Mouse (Mus musculus): ENCODE data around the gene Hdac11. TPM values are rescaled to one million over a fixed set of nuclear protein-coding genes. Genes with fewer than 3 reads are reported as not detected.

Hdac11 gene
- 10 to 100 TPM in 1 of 2 experiments, under 1 TPM in 1; 0.63 to 17.1 TPM for polyA plus RNA-seq (2012; fragmentation: generic; extraction: Trizol)

DNA sequence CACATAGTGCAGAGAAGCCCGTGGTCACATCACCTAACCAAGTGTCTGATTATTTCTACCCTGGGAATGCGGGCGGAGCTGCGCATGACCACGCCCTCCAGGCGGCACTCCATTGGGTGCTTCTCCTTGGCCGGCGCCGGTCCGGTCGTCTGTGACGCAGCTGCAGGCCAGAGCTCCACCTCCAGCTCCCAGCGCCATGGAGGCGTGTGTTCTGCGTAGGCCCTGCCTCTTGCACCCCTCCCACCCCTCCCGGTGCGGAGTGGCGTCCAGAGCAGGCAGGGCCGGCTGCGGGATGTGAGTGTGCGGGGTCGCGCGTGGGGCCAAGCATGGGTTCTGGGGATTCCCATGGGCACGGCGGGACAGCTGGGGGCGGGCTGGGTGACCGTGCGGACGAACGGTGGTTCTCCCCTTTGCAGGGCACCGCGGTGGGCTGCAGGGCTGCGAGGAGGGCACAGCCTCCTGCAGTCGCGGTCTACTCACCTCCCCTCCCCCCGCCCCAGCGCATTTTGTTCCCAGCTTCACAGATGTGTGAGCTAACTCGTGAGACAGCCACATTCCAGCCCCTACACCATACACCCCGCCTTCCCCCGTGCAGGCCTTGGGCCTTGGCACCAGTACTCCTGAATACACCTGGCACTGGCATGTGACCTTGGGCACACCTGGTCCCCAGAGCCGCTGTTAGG is at the start of gene Hdac11:
Hdac11 (plus strand) TSS at position 112 of the 683 bp plus-strand sequence.

DNA sequence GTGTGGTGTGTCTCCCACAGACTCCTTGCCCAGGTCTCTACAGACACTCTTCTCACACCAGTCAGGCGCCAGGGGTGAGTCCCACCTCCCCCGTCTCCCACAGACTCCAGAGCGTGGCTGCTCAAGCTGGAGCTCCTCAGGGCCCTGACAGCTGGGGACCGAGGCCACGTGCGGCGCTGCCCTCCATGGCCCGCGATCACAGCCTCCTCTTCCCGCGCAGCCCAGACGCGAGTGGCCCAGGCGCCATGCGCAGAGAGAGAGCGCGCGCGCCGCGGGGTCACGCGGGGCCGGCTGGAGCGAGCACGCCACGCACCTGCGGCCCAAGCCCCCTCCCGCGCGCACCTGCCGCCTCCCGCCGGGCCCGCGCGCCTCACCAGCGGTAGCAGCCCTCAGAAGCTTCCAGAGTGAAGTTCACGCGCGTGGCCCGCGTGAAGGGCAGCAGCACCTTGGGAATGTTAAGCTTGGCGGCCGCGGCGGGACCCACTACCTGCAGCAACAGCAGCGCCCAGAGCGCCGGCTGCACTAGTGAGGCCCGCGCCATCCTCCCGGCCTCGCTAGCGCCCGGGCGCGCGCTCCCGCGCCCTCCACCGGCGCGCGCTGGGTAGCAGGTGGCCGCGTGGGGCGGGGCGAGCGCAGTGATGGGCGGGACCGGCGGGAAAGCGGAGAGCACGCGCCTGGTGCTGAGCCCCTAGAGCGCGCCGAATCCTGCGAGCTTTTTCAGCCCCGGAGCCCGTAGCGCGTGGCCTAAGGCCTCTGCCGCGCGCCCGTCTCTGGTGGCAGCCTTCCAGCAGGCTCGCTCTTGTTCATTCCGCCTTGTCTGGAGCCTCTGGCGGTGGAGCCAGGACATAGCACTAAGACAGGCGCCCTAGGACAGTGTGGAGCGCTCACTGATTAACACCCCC is 40.0 kb upstream of the Hdac11 start, which contains the start of gene Nup210:
Nup210 (minus strand) TSS at position 586 of the 902 bp plus-strand sequence.

DNA sequence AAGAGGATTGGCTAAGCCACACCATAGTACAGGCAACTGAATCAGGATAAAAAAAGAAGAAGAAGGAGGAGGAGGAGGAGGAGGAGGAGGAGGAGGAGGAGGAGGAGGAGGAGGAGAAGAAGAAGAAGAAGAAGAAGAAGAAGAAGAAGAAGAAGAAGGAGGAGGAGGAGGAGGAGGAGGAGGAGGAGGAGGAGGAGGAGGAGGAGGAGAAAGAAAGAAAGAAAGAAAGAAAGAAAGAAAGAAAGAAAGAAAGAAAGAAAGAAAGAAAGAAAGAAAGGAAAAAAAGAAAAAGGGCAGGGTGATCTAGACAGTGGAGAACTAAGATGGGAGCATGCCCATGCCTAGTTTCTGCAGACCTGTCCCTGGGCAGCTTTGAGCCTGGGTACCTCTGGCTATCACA is 55.7 kb downstream of the Hdac11 start, which contains the start of gene Fbln2:
Fbln2 (plus strand) TSS at position 301 of the 400 bp plus-strand sequence.

Other genes starting within 250 kb of the Hdac11 start
- gene Iqsec1, start 168.0 kb upstream of the Hdac11 start, polyA plus RNA-seq (2012; fragmentation: generic; extraction: Trizol): 10 to 100 TPM in 1 of 2 experiments, 1 to 10 TPM in 1; 7.6 to 40.3 TPM
- gene Nup210, start 39.8 kb upstream of the Hdac11 start, polyA plus RNA-seq (2012; fragmentation: generic; extraction: Trizol): under 1 TPM in 1 of 2 experiments, not detected in 1; 0.14 TPM
- gene Fbln2, start 55.8 kb downstream of the Hdac11 start, polyA plus RNA-seq (2012; fragmentation: generic; extraction: Trizol): 100 to 1,000 TPM in 1 of 2 experiments, 10 to 100 TPM in 1; 56.8 to 258 TPM

Measured in C3H10T1/2 (cell line).